ENCODE assay signal across 15 mouse cellular contexts in the genomic region with DNA sequence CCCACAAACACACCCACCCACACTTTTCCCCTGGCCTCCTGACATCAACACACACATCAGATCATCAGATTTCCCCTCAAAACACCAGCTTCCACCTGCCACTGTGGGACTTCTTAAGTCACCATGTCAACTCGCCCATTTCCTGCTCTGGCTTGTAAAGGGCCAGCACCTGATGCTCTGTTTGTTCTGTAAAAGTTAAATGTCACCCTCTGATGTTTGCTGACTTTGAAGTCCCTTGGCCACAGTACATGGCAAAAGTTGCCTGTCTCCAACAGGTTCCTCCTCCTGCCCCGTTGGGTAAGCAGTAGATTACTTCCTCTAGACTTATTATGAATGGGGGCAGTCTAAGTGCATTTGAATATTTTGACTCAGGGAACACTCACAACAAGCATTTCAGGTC.
DNase-seq lines count a peak whose midpoint lies in the region; ATAC-seq lines count a peak whose summit lies in the region.
"Had no signal": no experiment of that assay in that cellular context is flagged by ENCODE, and none has a peak within 500 bp of the region (broad histone marks: within the 10 kb centered on the region; RNA-seq: fewer than 3 reads in every experiment).

No protein-coding gene starts in this region.

- peak; percentile 87 for ATAC-seq in activated CD4-positive, CD25-positive, alpha-beta regulatory T cell, adult 4 months
- ATAC-seq in megakaryocyte-erythroid progenitor cell, adult 5-6 weeks (replicated peaks; ENCODE audit: low FRiP score, low TSS enrichment, poor library complexity, severe bottlenecking): no peak
- ATAC-seq: intestine, postnatal 0 days had no signal

- peak; percentile 19 for DNase-seq in lung, postnatal 25 days (ENCODE audit: low spot score)
- no peak for DNase-seq in lung, postnatal 10 days
- peak; percentile 33 to 50 for DNase-seq in natural killer cell, adult 2 months (ENCODE audit: low spot score in 2 of 2)
- peak; percentile 44 to 59 for DNase-seq in thymus, postnatal 36 days
- DNase-seq in right cerebral cortex, postnatal 36 days (ENCODE audit: low spot score in 2 of 2): no peak
- no peak for DNase-seq in cerebellum, postnatal 14 days
- DNase-seq: adrenal gland, postnatal 14 days; B cell, adult 2 months; cerebellum, adult 2 months; gastrocnemius, postnatal 10 days; liver, embryonic 13.5 days; retina, postnatal 1 day had no signal

Comparison
In these comparisons a context has a peak if more than half of its experiments do, and no peak if none do; other contexts are left out.
1. DNase-seq: peak in lung, postnatal 25 days (single experiment), natural killer cell, adult 2 months (2 of 2) and thymus, postnatal 36 days (2 of 2); none in lung, postnatal 10 days (single experiment), right cerebral cortex, postnatal 36 days (0 of 2) and cerebellum, postnatal 14 days (0 of 2).